Mouse (Mus musculus) neural tube, embryonic 14.5 days (tissue): ENCODE data around the gene Wwp2. TPM values are rescaled to one million over a fixed set of nuclear protein-coding genes. Genes with fewer than 3 reads are reported as not detected.

Source experiments
- ATAC-seq: fragments of 200-750 bp; cut with Nextera tagmentation; 2 replicates; pipeline ENCODE4 v1.8.0; 2017; ENCODE audit warnings: low read depth, mild to moderate bottlenecking, moderate TSS enrichment, moderate library complexity
- H3K27ac ChIP-seq: fragments of 300-500 bp; sonication (generic); 2 replicates; pipeline ENCODE4 v1.5.1; 2014; ENCODE audit warnings: low read depth, mild to moderate bottlenecking, control low read depth, low read length, moderate library complexity, mixed read lengths
- H3K27me3 ChIP-seq: fragments of 300-500 bp; sonication (generic); 2 replicates; pipeline ENCODE4 v1.6.1; 2014; ENCODE audit warnings: low read length; ENCODE audit not compliant: control insufficient read depth, insufficient read depth
- H3K36me3 ChIP-seq: fragments of 300-500 bp; sonication (generic); 2 replicates; pipeline ENCODE4 v1.6.1; 2014; ENCODE audit warnings: low read length, mixed read lengths; ENCODE audit not compliant: control insufficient read depth, insufficient read depth
- H3K4me1 ChIP-seq: fragments of 300-500 bp; sonication (generic); 2 replicates; pipeline ENCODE4 v1.6.1; 2014; ENCODE audit warnings: low read length; ENCODE audit not compliant: control insufficient read depth, insufficient read depth
- H3K4me2 ChIP-seq: fragments of 300-500 bp; sonication (generic); 2 replicates; pipeline ENCODE4 v1.6.1; 2014; ENCODE audit warnings: mild to moderate bottlenecking, low read depth, low read length, control low read depth
- H3K4me3 ChIP-seq: fragments of 300-500 bp; sonication (generic); 2 replicates; pipeline ENCODE4 v1.5.1; 2014; ENCODE audit warnings: low read depth, low read length, control low read depth, mixed read lengths
- H3K9ac ChIP-seq: fragments of 300-500 bp; sonication (generic); replicated peaks from 2 replicates; pipeline ENCODE4 v1.6.1; 2014; ENCODE audit warnings: low read depth, mild to moderate bottlenecking, control low read depth, low read length, mixed read lengths
- H3K9me3 ChIP-seq: fragments of 300-500 bp; sonication (generic); 2 replicates; pipeline ENCODE4 v1.6.1; 2016; ENCODE audit warnings: low read length; ENCODE audit not compliant: control insufficient read depth
- WGBS: fragments of 180-500 bp; shearing (Covaris S2); extraction: QIAGEN DNeasy Blood & Tissue Kit; methylation state at CpG from one replicate; pipeline ENCODE4 v1.1.7; 2014; 5-methylcytosine and 5-hydroxymethylcytosine counted together
- polyA plus RNA-seq: library from polyadenylated mRNA; unstranded; fragments of >200 nt; fragmentation: Nextera tagmentation; extraction: Ambion mirVana; gene quantifications from 2 replicates; pipeline ENCODE4 v1.2.1, GENCODE M21; 2014

The Wwp2 gene
- polyA plus RNA-seq, 1 experiment from 2014 or later: 38.3 TPM

DNA sequence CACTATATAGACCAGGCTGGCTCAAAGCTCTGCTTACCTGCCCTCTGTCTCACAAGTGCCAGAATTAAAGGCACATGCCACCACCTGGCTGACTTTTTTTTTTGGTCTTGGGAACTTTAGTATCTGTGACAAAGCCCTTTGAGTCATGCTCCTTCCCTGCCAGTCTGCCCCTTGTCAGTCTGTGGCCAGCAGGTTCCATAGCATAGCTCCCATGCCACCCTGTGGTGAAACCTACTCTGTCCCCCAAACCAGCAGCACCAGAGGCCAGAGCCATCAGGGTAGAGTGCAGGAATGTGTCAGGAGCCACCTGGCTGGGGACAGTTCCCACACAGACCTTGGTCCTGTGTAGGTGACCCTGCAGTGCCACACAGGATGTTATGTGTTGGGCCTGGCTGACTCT is 55.7 kb downstream of the Wwp2 start:
- Histone ChIP-seq H3K36me3 (no peaks in the 10 kb centered on the region), H3K4me2 (no peak overlapping the region), H3K27me3 (no peaks in the 10 kb centered on the region), H3K27ac (no peak overlapping the region), H3K9ac (no peak overlapping the region), H3K9me3 (no peaks in the 10 kb centered on the region), H3K4me3 (no peak overlapping the region), H3K4me1 (no peaks in the 10 kb centered on the region)
- ATAC-seq: no peak

DNA sequence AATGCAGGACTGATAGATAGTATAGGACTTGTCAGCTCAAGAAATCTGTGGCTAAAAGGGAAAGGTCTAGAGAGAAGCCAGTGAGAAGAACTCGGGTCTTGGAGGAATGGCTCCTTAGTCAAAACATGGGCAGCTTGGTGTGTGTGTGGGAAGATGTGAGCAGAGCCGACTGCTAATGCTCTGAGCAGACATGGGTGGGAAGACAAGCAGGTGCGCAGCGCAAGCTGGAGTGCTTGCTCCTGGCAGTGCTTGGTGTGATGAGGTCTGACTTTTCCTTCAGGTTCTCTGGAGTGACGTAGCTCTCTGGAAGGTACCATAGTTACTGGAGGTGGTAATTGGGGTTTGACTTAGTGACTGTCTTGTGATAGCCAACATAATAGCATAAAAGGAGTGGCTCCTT is 56.6 kb downstream of the Wwp2 start:
- WGBS: 92% methylated on average over 5 of the region's 5 CpGs
- Histone ChIP-seq H3K27ac (no peak overlapping the region), H3K4me1 (no peaks in the 10 kb centered on the region), H3K4me3 (no peak overlapping the region), H3K27me3 (no peaks in the 10 kb centered on the region), H3K4me2 (no peak overlapping the region), H3K9ac (no peak overlapping the region), H3K9me3 (no peaks in the 10 kb centered on the region), H3K36me3 (no peaks in the 10 kb centered on the region)
- no peak for ATAC-seq

DNA sequence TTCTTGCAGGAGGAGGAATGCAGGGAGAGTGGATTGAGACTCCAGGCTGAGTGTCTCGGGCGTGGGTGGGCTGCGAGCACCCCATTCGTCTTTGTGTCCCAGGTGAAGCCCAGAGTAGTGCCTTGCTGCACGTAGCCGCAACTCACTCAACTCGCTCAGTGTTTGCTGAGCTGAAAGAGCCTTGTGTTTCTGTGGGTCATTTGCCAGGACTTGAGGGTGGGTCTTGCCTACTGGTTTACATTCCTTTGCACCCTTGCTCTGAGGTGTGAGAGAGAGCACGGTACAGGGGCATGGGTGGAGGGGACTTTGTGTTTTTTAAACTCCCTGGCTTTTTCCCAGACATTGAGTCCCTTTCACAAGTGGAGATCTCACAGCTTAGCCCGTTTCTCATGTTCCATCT is 59.3 kb downstream of the Wwp2 start:
- Histone ChIP-seq H3K4me3 (no peak overlapping the region), H3K27me3 (no peaks in the 10 kb centered on the region), H3K27ac (no peak overlapping the region), H3K36me3 (no peaks in the 10 kb centered on the region), H3K4me2 (no peak overlapping the region), H3K9me3 (no peaks in the 10 kb centered on the region), H3K9ac (no peak overlapping the region), H3K4me1 (no peaks in the 10 kb centered on the region)
- WGBS: 79% methylated on average over 9 of the region's 9 CpGs
- no peak for ATAC-seq

DNA sequence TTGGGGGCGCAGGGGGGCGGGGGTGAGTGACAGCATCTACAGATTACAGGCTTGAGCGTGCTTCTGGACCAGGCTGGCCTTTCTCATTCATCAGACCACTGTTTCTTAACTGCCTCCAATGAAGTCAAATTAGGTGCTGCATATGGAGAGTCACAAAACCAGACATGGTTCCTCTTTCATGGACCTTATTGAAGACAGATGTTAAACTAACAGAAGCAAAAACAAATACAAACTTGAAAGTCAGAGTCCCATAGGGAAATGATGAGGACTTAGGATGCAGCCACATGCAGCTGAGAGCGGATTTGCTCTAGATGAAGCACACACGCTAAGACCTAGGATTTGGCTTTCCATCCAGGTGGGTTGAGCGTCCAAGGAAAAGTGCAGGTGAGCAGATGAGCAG is 61.5 kb downstream of the Wwp2 start:
- Histone ChIP-seq H3K4me1 (no peaks in the 10 kb centered on the region), H3K9me3 (no peaks in the 10 kb centered on the region), H3K36me3 (no peaks in the 10 kb centered on the region), H3K4me2 (no peak overlapping the region), H3K27ac (no peak overlapping the region), H3K9ac (no peak overlapping the region), H3K4me3 (no peak overlapping the region), H3K27me3 (no peaks in the 10 kb centered on the region)
- WGBS: 84% methylated on average over 6 of the region's 6 CpGs
- no peak for ATAC-seq

DNA sequence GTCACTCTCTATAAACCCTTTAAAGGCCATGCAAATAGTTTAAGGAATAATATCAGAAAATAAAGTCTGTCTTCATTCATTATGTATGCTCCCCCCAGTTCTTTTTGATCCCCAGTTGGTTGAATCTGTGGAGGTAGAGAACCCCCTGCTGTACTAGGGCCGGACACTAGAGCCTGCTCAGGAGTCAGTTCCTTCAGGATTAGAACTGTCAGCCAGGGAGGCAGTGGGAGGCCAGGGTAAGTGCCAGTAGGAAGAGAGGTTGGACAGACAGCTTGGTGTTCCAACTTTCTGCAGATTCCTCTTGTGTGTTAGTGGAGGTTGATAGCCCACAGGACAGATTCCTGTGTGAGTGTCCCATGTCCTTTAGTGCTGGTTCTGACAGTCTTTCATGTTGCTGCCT is 62.2 kb downstream of the Wwp2 start:
- no peak for ATAC-seq
- 70% methylated on average over 1 of the region's 1 CpGs for WGBS
- Histone ChIP-seq H3K4me3 (no peak overlapping the region), H3K27ac (no peak overlapping the region), H3K4me1 (0 out of 2 replicates have a peak, but pooled peaks cover 1% of the 10 kb centered on the region), H3K27me3 (no peaks in the 10 kb centered on the region), H3K4me2 (no peak overlapping the region), H3K36me3 (no peaks in the 10 kb centered on the region), H3K9ac (no peak overlapping the region), H3K9me3 (no peaks in the 10 kb centered on the region)

DNA sequence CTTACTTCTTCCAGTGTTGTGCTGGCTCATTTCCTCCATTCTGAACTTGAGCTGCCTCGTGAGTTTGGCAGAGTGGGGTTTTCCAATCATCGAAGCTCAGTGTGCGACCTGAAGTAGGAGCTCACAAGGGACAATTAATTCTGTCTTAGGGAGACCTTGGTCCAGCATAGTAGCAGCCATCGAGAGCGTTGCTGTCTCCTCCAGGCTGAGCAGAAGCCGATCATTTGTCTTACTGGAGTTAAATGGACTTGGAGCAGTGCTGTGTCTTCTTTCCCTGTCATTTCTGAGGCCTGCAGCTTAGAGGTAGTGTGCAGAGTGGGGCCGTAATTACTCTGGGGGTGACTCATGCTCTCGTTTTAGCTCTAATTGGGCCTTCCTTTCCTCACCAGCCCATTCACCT is 62.6 kb downstream of the Wwp2 start:
- Histone ChIP-seq H3K36me3 (no peaks in the 10 kb centered on the region), H3K4me2 (no peak overlapping the region), H3K4me3 (no peak overlapping the region), H3K4me1 (0 out of 2 replicates have a peak, but pooled peaks cover 5% of the 10 kb centered on the region), H3K9ac (no peak overlapping the region), H3K27ac (no peak overlapping the region), H3K9me3 (no peaks in the 10 kb centered on the region), H3K27me3 (no peaks in the 10 kb centered on the region)
- no peak for ATAC-seq
- WGBS: 65% methylated on average over 8 of the region's 8 CpGs

DNA sequence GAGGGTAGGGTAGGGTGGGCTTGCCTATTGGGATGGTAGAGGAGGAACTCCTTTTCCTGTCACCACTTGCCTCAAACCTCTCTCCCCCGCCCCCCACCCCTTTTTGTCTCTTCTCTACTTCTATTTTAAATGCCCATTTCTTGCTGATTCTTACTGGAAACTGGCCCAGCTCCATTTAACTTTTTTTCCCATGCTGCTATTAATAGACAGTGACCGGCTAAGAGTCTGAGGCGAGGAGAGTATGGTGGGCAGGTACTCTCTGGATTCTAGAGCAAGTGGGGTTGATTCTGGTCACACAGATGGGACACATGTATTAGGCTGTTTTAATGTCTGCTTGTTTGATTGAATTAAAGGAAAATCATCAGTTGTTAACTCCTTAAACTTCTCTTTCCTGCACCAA is 63.4 kb downstream of the Wwp2 start:
- no peaks in the 10 kb centered on the region for H3K36me3 ChIP-seq
- no peaks in the 10 kb centered on the region for H3K27me3 ChIP-seq
- no peak overlapping the region for H3K4me3 ChIP-seq
- no peak overlapping the region for H3K27ac ChIP-seq
- WGBS: 92% methylated on average over 3 of the region's 3 CpGs
- no peak overlapping the region for H3K4me2 ChIP-seq
- H3K9me3 ChIP-seq: no peaks in the 10 kb centered on the region
- H3K9ac ChIP-seq: no peak overlapping the region
- no peak for ATAC-seq
- H3K4me1 ChIP-seq: 0 out of 2 replicates have a peak, but pooled peaks cover 5% of the 10 kb centered on the region

DNA sequence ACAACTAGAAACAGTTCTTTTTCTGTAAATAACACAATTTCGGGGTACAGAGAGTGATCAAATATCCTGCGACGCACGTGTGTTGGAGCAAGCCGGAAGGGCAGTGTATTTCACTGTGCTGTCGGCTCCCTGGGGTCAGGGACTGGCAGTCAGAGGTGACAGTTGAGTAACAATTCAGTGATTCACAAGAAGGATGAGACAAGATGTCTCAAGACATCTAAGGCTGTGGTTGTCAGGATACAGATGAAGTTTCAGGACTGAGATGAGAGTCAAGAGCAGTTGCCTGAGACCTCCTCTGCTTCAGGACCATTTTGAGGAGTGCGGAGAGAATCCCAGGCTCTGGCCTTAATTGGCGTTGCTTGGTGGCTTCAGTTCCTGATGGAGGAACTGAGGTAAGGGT is 66.2 kb downstream of the Wwp2 start:
- Histone ChIP-seq H3K36me3 (peaks cover 4% of the 10 kb centered on the region; the same call in 1 of the 2 replicates), H3K9me3 (no peaks in the 10 kb centered on the region), H3K4me1 (peaks cover 10% of the 10 kb centered on the region; the same call in 1 of the 2 replicates), H3K27me3 (no peaks in the 10 kb centered on the region), H3K9ac (no peak overlapping the region), H3K4me3 (no peak overlapping the region), H3K4me2 (no peak overlapping the region), H3K27ac (no peak overlapping the region)
- ATAC-seq: no peak
- 82% methylated on average over 8 of the region's 8 CpGs for WGBS

DNA sequence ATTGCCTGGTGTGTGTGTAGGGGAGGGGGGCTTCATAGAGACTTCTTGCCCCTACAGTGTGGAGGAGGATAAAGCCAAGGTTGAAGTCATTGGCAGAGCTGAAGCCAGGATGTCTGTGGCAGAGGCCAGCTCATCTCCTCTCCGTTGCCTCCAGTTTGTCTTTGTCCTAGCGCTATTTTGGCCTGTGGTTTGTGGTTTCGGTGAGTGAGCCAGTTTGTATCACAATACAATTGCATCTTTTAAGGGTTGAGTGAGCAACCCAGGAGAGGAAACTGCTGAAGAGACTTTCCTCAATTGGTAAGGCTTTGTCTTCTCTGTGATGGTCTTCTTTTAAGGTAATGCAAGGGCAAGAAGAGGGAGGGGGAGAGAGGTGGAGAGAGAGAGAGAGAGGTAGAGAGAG is 66.8 kb downstream of the Wwp2 start:
- ATAC-seq: no peak
- no peaks in the 10 kb centered on the region for H3K9me3 ChIP-seq
- H3K4me1 ChIP-seq: peaks cover 10% of the 10 kb centered on the region; the same call in 1 of the 2 replicates
- H3K27ac ChIP-seq: no peak overlapping the region
- no peak overlapping the region for H3K4me2 ChIP-seq
- no peaks in the 10 kb centered on the region for H3K27me3 ChIP-seq
- H3K36me3 ChIP-seq: peaks cover 4% of the 10 kb centered on the region; the same call in 1 of the 2 replicates
- H3K9ac ChIP-seq: no peak overlapping the region
- no peak overlapping the region for H3K4me3 ChIP-seq
- 37% methylated on average over 3 of the region's 3 CpGs for WGBS

DNA sequence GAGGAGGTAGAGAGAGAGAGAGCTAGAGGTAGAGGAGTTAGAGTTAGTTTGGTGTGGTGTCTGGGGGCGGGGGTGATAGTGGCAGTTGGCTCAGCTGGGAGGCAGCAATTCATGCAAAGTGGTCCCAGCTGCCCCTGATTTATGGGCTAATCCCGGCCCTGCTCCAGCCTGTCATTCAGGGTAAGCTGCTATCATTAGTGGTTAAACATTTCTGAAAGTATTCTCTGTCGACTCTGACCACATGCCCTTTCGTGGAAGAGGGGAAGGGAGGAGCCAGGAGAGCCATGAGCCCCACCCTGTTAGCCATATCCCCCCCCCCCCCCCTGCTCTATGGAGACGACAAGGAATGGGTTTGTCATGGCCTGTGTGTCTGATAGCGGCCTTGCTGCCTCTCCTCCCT is 67.2 kb downstream of the Wwp2 start:
- peak; percentile 85 for ATAC-seq
- H3K27ac ChIP-seq: no peak overlapping the region; the same call in 1 of the 2 replicates
- H3K27me3 ChIP-seq: no peaks in the 10 kb centered on the region
- no peaks in the 10 kb centered on the region for H3K9me3 ChIP-seq
- peaks cover 10% of the 10 kb centered on the region; the same call in 1 of the 2 replicates for H3K4me1 ChIP-seq
- H3K9ac ChIP-seq: no peak overlapping the region
- 4% methylated on average over 5 of the region's 6 CpGs for WGBS
- no peak overlapping the region for H3K4me2 ChIP-seq
- H3K36me3 ChIP-seq: peaks cover 4% of the 10 kb centered on the region; the same call in 1 of the 2 replicates
- H3K4me3 ChIP-seq: no peak overlapping the region
